Mouse (Mus musculus): Measurements from ENCODE around the gene Fgd6.

Fgd6 gene

GRCm38 (mm10) chr10:94045301-94045700 lies 9.5 kb downstream of the Fgd6 start:
- no peak for DNase-seq (ENCODE audit: low spot score)

GRCm38 (mm10) chr10:94047024-94047423 lies 11.2 kb downstream of the Fgd6 start:
- DNase-seq (ENCODE audit: low spot score): no peak

- DNase-seq (ENCODE audit: low spot score): no peak
Measured at GRCm38 (mm10) chr10:94047845-94048559, 12.2 kb downstream of the Fgd6 start.

GRCm38 (mm10) chr10:94049121-94049520 lies 13.3 kb downstream of the Fgd6 start:
- DNase-seq (ENCODE audit: low spot score): no peak

- no peak for DNase-seq (ENCODE audit: low spot score)
Measured at GRCm38 (mm10) chr10:94050736-94051135, 14.9 kb downstream of the Fgd6 start.

- DNase-seq (ENCODE audit: low spot score): no peak
Measured at GRCm38 (mm10) chr10:94056487-94056886, 20.7 kb downstream of the Fgd6 start.

GRCm38 (mm10) chr10:94059618-94060055 lies 23.8 kb downstream of the Fgd6 start:
- DNase-seq (ENCODE audit: low spot score): no peak

- no peak for DNase-seq (ENCODE audit: low spot score)
Measured at GRCm38 (mm10) chr10:94060190-94060589, 24.4 kb downstream of the Fgd6 start.

GRCm38 (mm10) chr10:94062357-94062756 lies 26.6 kb downstream of the Fgd6 start:
- DNase-seq (ENCODE audit: low spot score): peak; percentile 46

GRCm38 (mm10) chr10:94066896-94067295 lies 31.1 kb downstream of the Fgd6 start:
- DNase-seq (ENCODE audit: low spot score): no peak

GRCm38 (mm10) chr10:94068701-94069100 lies 32.9 kb downstream of the Fgd6 start:
- DNase-seq (ENCODE audit: low spot score): no peak

- DNase-seq (ENCODE audit: low spot score): no peak
Measured at GRCm38 (mm10) chr10:94071641-94072040, 35.8 kb downstream of the Fgd6 start.

GRCm38 (mm10) chr10:94072261-94072915 lies 36.6 kb downstream of the Fgd6 start:
- DNase-seq (ENCODE audit: low spot score): no peak

- DNase-seq (ENCODE audit: low spot score): no peak
Measured at GRCm38 (mm10) chr10:94072916-94073465, 37.2 kb downstream of the Fgd6 start.

GRCm38 (mm10) chr10:94076966-94077825 lies 41.4 kb downstream of the Fgd6 start:
- no peak for DNase-seq (ENCODE audit: low spot score)

GRCm38 (mm10) chr10:94080740-94081139 lies 44.9 kb downstream of the Fgd6 start:
- DNase-seq (ENCODE audit: low spot score): no peak

- DNase-seq (ENCODE audit: low spot score): no peak
Measured at GRCm38 (mm10) chr10:94082040-94082734, 46.4 kb downstream of the Fgd6 start.

- no peak for DNase-seq (ENCODE audit: low spot score)
Measured at GRCm38 (mm10) chr10:94086315-94086714, 50.5 kb downstream of the Fgd6 start.

- no peak for DNase-seq (ENCODE audit: low spot score)
Measured at GRCm38 (mm10) chr10:94087367-94088077, 51.7 kb downstream of the Fgd6 start.

GRCm38 (mm10) chr10:94090032-94090431 lies 54.2 kb downstream of the Fgd6 start:
- DNase-seq (ENCODE audit: low spot score): no peak

GRCm38 (mm10) chr10:94093534-94093933 lies 57.7 kb downstream of the Fgd6 start:
- DNase-seq (ENCODE audit: low spot score): no peak

All from testis, postnatal 14 days (tissue).